Mouse (Mus musculus) cerebellum, adult 9-10 months (tissue): ENCODE measurements around the gene Mapkap1.
A peak's percentile ranks its signal among the peaks of the same experiment; 100 is the strongest.

Experiments used
- DNase-seq: peaks from one replicate; pipeline ENCODE4 v3.0.0; 2022

Mapkap1 gene

GRCm38 (mm10) chr2:34533281-34533680, 126.7 kb downstream of the Mapkap1 start:
- DNase-seq: no peak

- no peak for DNase-seq
Observed at GRCm38 (mm10) chr2:34534996-34535395, 128.4 kb downstream of the Mapkap1 start.

GRCm38 (mm10) chr2:34537356-34537755, 130.8 kb downstream of the Mapkap1 start:
- no peak for DNase-seq

GRCm38 (mm10) chr2:34543581-34543980, 137.0 kb downstream of the Mapkap1 start:
- DNase-seq: no peak

GRCm38 (mm10) chr2:34544021-34544420, 137.4 kb downstream of the Mapkap1 start:
- DNase-seq: no peak

- DNase-seq: no peak
Observed at GRCm38 (mm10) chr2:34544646-34545395, 138.2 kb downstream of the Mapkap1 start.

GRCm38 (mm10) chr2:34546176-34546677, 139.7 kb downstream of the Mapkap1 start:
- DNase-seq: no peak

GRCm38 (mm10) chr2:34547516-34547915, 140.9 kb downstream of the Mapkap1 start:
- DNase-seq: no peak

GRCm38 (mm10) chr2:34548961-34549360, 142.4 kb downstream of the Mapkap1 start:
- no peak for DNase-seq

GRCm38 (mm10) chr2:34549469-34549868, 142.9 kb downstream of the Mapkap1 start:
- DNase-seq: no peak

GRCm38 (mm10) chr2:34552772-34553171, 146.2 kb downstream of the Mapkap1 start:
- no peak for DNase-seq

- no peak for DNase-seq
Observed at GRCm38 (mm10) chr2:34553580-34554231, 147.1 kb downstream of the Mapkap1 start.

- DNase-seq: no peak
Observed at GRCm38 (mm10) chr2:34560146-34560545, 153.6 kb downstream of the Mapkap1 start.

- DNase-seq: no peak
Observed at GRCm38 (mm10) chr2:34563089-34563694, 156.6 kb downstream of the Mapkap1 start.

GRCm38 (mm10) chr2:34563865-34564264, 157.3 kb downstream of the Mapkap1 start:
- no peak for DNase-seq

GRCm38 (mm10) chr2:34566146-34566545, 159.6 kb downstream of the Mapkap1 start:
- no peak for DNase-seq

GRCm38 (mm10) chr2:34566601-34567000, 160.0 kb downstream of the Mapkap1 start:
- no peak for DNase-seq

GRCm38 (mm10) chr2:34569131-34569530, 162.6 kb downstream of the Mapkap1 start:
- peak; percentile 8 for DNase-seq

- no peak for DNase-seq
Observed at GRCm38 (mm10) chr2:34570378-34570777, 163.8 kb downstream of the Mapkap1 start.

- DNase-seq: no peak
Observed at GRCm38 (mm10) chr2:34571096-34571495, 164.5 kb downstream of the Mapkap1 start.

GRCm38 (mm10) chr2:34573073-34573472, 166.5 kb downstream of the Mapkap1 start:
- DNase-seq: no peak

- DNase-seq: no peak
Observed at GRCm38 (mm10) chr2:34588546-34588945, 182.0 kb downstream of the Mapkap1 start.

- DNase-seq: no peak
Observed at GRCm38 (mm10) chr2:34591721-34592360, 185.3 kb downstream of the Mapkap1 start.
